Mouse (Mus musculus): ENCODE results near the gene Arl1.

DNA sequence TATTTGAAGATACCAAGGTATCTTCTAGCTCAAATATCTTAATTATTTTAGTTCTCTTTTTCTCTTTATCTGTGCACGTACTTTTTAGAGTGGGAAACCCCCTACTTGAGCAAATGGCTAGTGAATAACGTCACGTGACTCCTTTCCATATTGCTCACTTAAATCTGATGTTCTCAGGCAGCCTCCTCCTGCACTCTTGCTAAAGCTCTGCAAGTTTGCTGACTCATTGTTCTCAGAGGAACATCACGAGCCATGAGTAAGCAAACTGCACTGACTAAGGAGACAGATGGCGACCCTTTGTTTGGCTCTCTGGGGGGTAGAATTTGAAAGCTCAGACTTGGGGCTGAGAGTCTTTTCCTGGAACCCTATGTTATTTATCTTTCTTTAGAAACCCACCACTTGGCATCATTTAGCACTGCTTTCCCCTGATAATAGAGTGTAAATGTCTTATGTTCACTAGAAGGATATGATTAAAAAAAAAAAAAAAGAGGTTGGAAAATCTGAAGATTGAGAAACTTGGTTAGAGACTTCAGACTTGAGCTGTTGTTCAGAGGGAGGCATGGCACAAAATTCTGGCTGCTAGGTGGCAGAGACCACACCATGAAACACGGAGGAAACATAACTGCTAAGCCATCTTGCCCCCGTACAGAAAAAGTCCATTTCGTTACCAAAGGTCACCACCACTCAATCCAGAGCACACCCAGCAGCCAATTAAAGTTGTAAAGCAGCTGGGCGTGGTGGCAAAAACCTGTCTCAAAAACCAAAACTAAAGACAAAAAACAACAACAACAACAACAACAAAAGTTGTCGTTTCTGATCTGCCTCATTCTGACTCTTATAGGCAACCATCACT is 21.8 kb upstream of the Arl1 start:
- no peak for TF ChIP-seq CTCF (IDR thresholded peaks at IDR 0.05; ENCODE audit: low read depth)
- TF ChIP-seq EP300 (IDR thresholded peaks at IDR 0.05; ENCODE audit: low read depth) = no peak

Measured in liver, embryonic 14.5 days (tissue).